Mouse (Mus musculus) kidney, adult 2 months (tissue): ENCODE data around the gene Agbl4.

Experiments
- CTCF ChIP-seq: fragments of 200-500 bp; conservative IDR thresholded peaks from 2 replicates; pipeline ENCODE4 v1.5.1; 2011; ENCODE audit warnings: low read depth, mild to moderate bottlenecking, control low read depth, low read length, moderate library complexity, mixed read lengths; ENCODE audit not compliant: insufficient read depth, insufficient read length
- POLR2A ChIP-seq: fragments of 200-500 bp; IDR thresholded peaks from one replicate; pipeline ENCODE4 v1.6.1; 2011; ENCODE audit warnings: low read depth, low read length, control low read depth

- TF ChIP-seq POLR2A (no peak), CTCF (no peak)
These were observed 607.4 kb downstream of the Agbl4 start for GRCm38 (mm10) chr4:111004719-111005479.
